Mouse (Mus musculus): ENCODE data around the gene Swi5. TPM values are rescaled to one million over a fixed set of nuclear protein-coding genes. Genes with fewer than 3 reads are reported as not detected.

Swi5 gene
- polyA plus RNA-seq, 1 experiment from 2014 or later, result 369 TPM

GRCm38 (mm10) chr2:32289578-32289977 is 1.7 kb upstream of the Swi5 start:
- DNase-seq (ENCODE audit: low spot score), result no peak
- Histone ChIP-seq H3K27ac (ENCODE audit: low read depth, low read length) (no peak overlapping the region), H3K4me1 (replicated peaks; ENCODE audit: control insufficient read depth, insufficient read depth, low read length) (peaks cover 13% of the 10 kb centered on the region), H3K4me2 (peak overlapping the region; percentile 82), H3K9me3 (ENCODE audit: control insufficient read depth, low read length) (no peaks in the 10 kb centered on the region), H3K36me3 (ENCODE audit: control insufficient read depth, insufficient read depth, low read length) (peaks cover 3% of the 10 kb centered on the region), H3K9ac (ENCODE audit: low read depth, low read length) (no peak overlapping the region), H3K27me3 (replicated peaks; ENCODE audit: control insufficient read depth, insufficient read depth, low read length) (no peaks in the 10 kb centered on the region), H3K4me3 (ENCODE audit: low read depth, low read length) (peak overlapping the region; percentile 87)
- no peak for ATAC-seq (replicated peaks; ENCODE audit: low FRiP score)

- WGBS, result 3% methylated on average over 25 of the region's 29 CpGs
- no peak for DNase-seq (ENCODE audit: low spot score)
- H3K9ac ChIP-seq (ENCODE audit: low read depth, low read length), result peak overlapping the region; percentile 71
Observed at GRCm38 (mm10) chr2:32288371-32288931, 576 bp upstream of the Swi5 start.

GRCm38 (mm10) chr2:32287334-32287840 is 488 bp downstream of the Swi5 start, which contains the start of gene Golga2:
Golga2 (plus strand) TSS chr2:32287384.
- Histone ChIP-seq H3K4me2 (peak within 1 kb of the TSS; percentile 85), H3K9ac (ENCODE audit: low read depth, low read length) (peak within 1 kb of the TSS; percentile 92), H3K27me3 (replicated peaks; ENCODE audit: control insufficient read depth, insufficient read depth, low read length) (no peaks in the 10 kb centered on the region), H3K9me3 (ENCODE audit: control insufficient read depth, low read length) (no peaks in the 10 kb centered on the region), H3K27ac (ENCODE audit: low read depth, low read length) (peak within 1 kb of the TSS; percentile 73; the same call in 1 of the 2 replicates), H3K36me3 (ENCODE audit: control insufficient read depth, insufficient read depth, low read length) (peaks cover 8% of the 10 kb centered on the region), H3K4me1 (replicated peaks; ENCODE audit: control insufficient read depth, insufficient read depth, low read length) (peaks cover 13% of the 10 kb centered on the region), H3K4me3 (ENCODE audit: low read depth, low read length) (peak within 1 kb of the TSS; percentile 87)
- ATAC-seq (replicated peaks; ENCODE audit: low FRiP score) (peak; percentile 8; the same call in 1 of the 2 replicates), DNase-seq (ENCODE audit: low spot score) (no peak)
- under 1% methylated on average over 23 of the region's 23 CpGs for WGBS

More at GRCm38 (mm10) chr2:32288371-32288931, 576 bp upstream of the Swi5 start:
- Histone ChIP-seq H3K27me3 (replicated peaks; ENCODE audit: control insufficient read depth, insufficient read depth, low read length) (no peaks in the 10 kb centered on the region), H3K36me3 (ENCODE audit: control insufficient read depth, insufficient read depth, low read length) (peaks cover 7% of the 10 kb centered on the region), H3K4me2 (peak overlapping the region; percentile 82), H3K4me1 (replicated peaks; ENCODE audit: control insufficient read depth, insufficient read depth, low read length) (peaks cover 13% of the 10 kb centered on the region), H3K27ac (ENCODE audit: low read depth, low read length) (peak overlapping the region; percentile 20; the same call in 1 of the 2 replicates), H3K9me3 (ENCODE audit: control insufficient read depth, low read length) (no peaks in the 10 kb centered on the region), H3K4me3 (ENCODE audit: low read depth, low read length) (peak overlapping the region; percentile 87)
- ATAC-seq (replicated peaks; ENCODE audit: low FRiP score), result peak; percentile 52

- Histone ChIP-seq H3K9me3 (ENCODE audit: control insufficient read depth, low read length) (no peaks in the 10 kb centered on the region), H3K4me1 (replicated peaks; ENCODE audit: control insufficient read depth, insufficient read depth, low read length) (peaks cover 9% of the 10 kb centered on the region), H3K27me3 (replicated peaks; ENCODE audit: control insufficient read depth, insufficient read depth, low read length) (no peaks in the 10 kb centered on the region), H3K4me2 (no peak overlapping the region), H3K9ac (ENCODE audit: low read depth, low read length) (no peak overlapping the region), H3K36me3 (ENCODE audit: control insufficient read depth, insufficient read depth, low read length) (peaks cover 23% of the 10 kb centered on the region), H3K4me3 (ENCODE audit: low read depth, low read length) (no peak overlapping the region), H3K27ac (ENCODE audit: low read depth, low read length) (no peak overlapping the region)
- WGBS, result 85% methylated on average over 3 of the region's 3 CpGs
- no peak for DNase-seq (ENCODE audit: low spot score)
- no peak for ATAC-seq (replicated peaks; ENCODE audit: low FRiP score)
Observed at GRCm38 (mm10) chr2:32283986-32284385, 3.9 kb downstream of the Swi5 start.

- no peak overlapping the region for H3K9ac ChIP-seq (ENCODE audit: low read depth, low read length)
- no peaks in the 10 kb centered on the region for H3K9me3 ChIP-seq (ENCODE audit: control insufficient read depth, low read length)
- peaks cover 6% of the 10 kb centered on the region; the same call in 1 of the 2 replicates for H3K4me1 ChIP-seq (replicated peaks; ENCODE audit: control insufficient read depth, insufficient read depth, low read length)
- no peaks in the 10 kb centered on the region for H3K27me3 ChIP-seq (replicated peaks; ENCODE audit: control insufficient read depth, insufficient read depth, low read length)
- H3K27ac ChIP-seq (ENCODE audit: low read depth, low read length), result no peak overlapping the region
- H3K36me3 ChIP-seq (ENCODE audit: control insufficient read depth, insufficient read depth, low read length), result peaks cover 29% of the 10 kb centered on the region
- H3K4me2 ChIP-seq, result 0 out of 2 replicates have a peak overlapping the region, but pooled peaks have one; percentile 23
- 85% methylated on average over 1 of the region's 1 CpGs for WGBS
- DNase-seq (ENCODE audit: low spot score) (peak; percentile 46), ATAC-seq (replicated peaks; ENCODE audit: low FRiP score) (peak; percentile 68; the same call in 1 of the 2 replicates)
- H3K4me3 ChIP-seq (ENCODE audit: low read depth, low read length), result no peak overlapping the region
Observed at GRCm38 (mm10) chr2:32282727-32283126, 5.1 kb downstream of the Swi5 start.

GRCm38 (mm10) chr2:32282289-32282688 is 5.6 kb downstream of the Swi5 start:
- H3K9ac ChIP-seq (ENCODE audit: low read depth, low read length), result no peak overlapping the region
- H3K4me1 ChIP-seq (replicated peaks; ENCODE audit: control insufficient read depth, insufficient read depth, low read length), result peaks cover 6% of the 10 kb centered on the region; the same call in 1 of the 2 replicates
- ATAC-seq (replicated peaks; ENCODE audit: low FRiP score), result no peak
- 52% methylated on average over 2 of the region's 2 CpGs for WGBS
- H3K4me3 ChIP-seq (ENCODE audit: low read depth, low read length), result no peak overlapping the region
- no peak for DNase-seq (ENCODE audit: low spot score)
- peaks cover 29% of the 10 kb centered on the region for H3K36me3 ChIP-seq (ENCODE audit: control insufficient read depth, insufficient read depth, low read length)
- 0 out of 2 replicates have a peak overlapping the region, but pooled peaks have one; percentile 23 for H3K4me2 ChIP-seq
- no peak overlapping the region for H3K27ac ChIP-seq (ENCODE audit: low read depth, low read length)
- no peaks in the 10 kb centered on the region for H3K27me3 ChIP-seq (replicated peaks; ENCODE audit: control insufficient read depth, insufficient read depth, low read length)
- H3K9me3 ChIP-seq (ENCODE audit: control insufficient read depth, low read length), result no peaks in the 10 kb centered on the region

- Histone ChIP-seq H3K4me2 (no peak overlapping the region), H3K27me3 (replicated peaks; ENCODE audit: control insufficient read depth, insufficient read depth, low read length) (no peaks in the 10 kb centered on the region), H3K36me3 (ENCODE audit: control insufficient read depth, insufficient read depth, low read length) (peaks cover 16% of the 10 kb centered on the region), H3K9me3 (ENCODE audit: control insufficient read depth, low read length) (no peaks in the 10 kb centered on the region), H3K4me3 (ENCODE audit: low read depth, low read length) (no peak overlapping the region), H3K27ac (ENCODE audit: low read depth, low read length) (no peak overlapping the region), H3K9ac (ENCODE audit: low read depth, low read length) (no peak overlapping the region), H3K4me1 (replicated peaks; ENCODE audit: control insufficient read depth, insufficient read depth, low read length) (no peaks in the 10 kb centered on the region)
- DNase-seq (ENCODE audit: low spot score), result no peak
- ATAC-seq (replicated peaks; ENCODE audit: low FRiP score), result no peak
- WGBS, result 75% methylated on average over 3 of the region's 3 CpGs
Observed at GRCm38 (mm10) chr2:32275823-32276222, 12.1 kb downstream of the Swi5 start.

GRCm38 (mm10) chr2:32260635-32261034 is 27.2 kb downstream of the Swi5 start:
- Histone ChIP-seq H3K4me2 (peak overlapping the region; percentile 91), H3K36me3 (ENCODE audit: control insufficient read depth, insufficient read depth, low read length) (peaks cover 19% of the 10 kb centered on the region), H3K27me3 (replicated peaks; ENCODE audit: control insufficient read depth, insufficient read depth, low read length) (no peaks in the 10 kb centered on the region), H3K4me3 (ENCODE audit: low read depth, low read length) (peak overlapping the region; percentile 92), H3K4me1 (replicated peaks; ENCODE audit: control insufficient read depth, insufficient read depth, low read length) (peaks cover 14% of the 10 kb centered on the region), H3K27ac (ENCODE audit: low read depth, low read length) (peak overlapping the region; percentile 63; the same call in 1 of the 2 replicates), H3K9ac (ENCODE audit: low read depth, low read length) (0 out of 2 replicates have a peak overlapping the region, but pooled peaks have one; percentile 89), H3K9me3 (ENCODE audit: control insufficient read depth, low read length) (no peaks in the 10 kb centered on the region)
- DNase-seq (ENCODE audit: low spot score) (peak; percentile 62), ATAC-seq (replicated peaks; ENCODE audit: low FRiP score) (no peak; the same call in 1 of the 2 replicates)
- 25% methylated on average over 4 of the region's 4 CpGs for WGBS
